ENCODE assay signal across 27 mouse cellular contexts in the genomic region with DNA sequence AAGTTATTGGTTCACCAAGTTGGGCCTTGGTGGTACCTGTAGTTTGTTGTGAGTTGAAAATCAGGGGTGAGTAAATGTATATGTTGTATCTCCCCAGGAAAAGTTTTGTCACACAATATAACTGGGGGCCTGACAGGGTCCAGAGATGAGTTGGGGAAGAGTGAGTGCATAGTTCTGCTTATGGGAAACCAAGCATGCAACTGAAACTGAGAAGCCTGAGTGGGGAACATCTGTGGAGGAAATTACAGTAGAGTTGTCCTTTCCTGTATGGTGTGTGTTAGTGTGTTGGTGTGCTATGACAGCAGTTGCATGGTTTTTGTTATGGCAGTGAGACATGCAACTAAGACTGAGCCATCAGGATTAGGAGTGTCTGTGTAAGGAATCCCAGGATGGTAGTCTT. TPM values are rescaled to one million over a fixed set of nuclear protein-coding genes. Genes with fewer than 3 reads are reported as not detected.
DNase-seq lines count a peak whose midpoint lies in the region; ATAC-seq and TF ChIP-seq lines count a peak whose summit lies in the region.
"Had no signal": no experiment of that assay in that cellular context is flagged by ENCODE, and none has a peak within 500 bp of the region (broad histone marks: within the 10 kb centered on the region; RNA-seq: fewer than 3 reads in every experiment).

No protein-coding gene starts in this region.

- H3K9ac ChIP-seq in heart, adult 2 months (ENCODE audit: low read depth, low read length), result no peak overlapping the region
- H3K9ac ChIP-seq: embryonic facial prominence, embryonic 15.5 days; heart, embryonic 13.5 days; hindbrain, embryonic 12.5 days had no signal

- H3K4me1 ChIP-seq in heart, adult 2 months (ENCODE audit: control insufficient read depth, insufficient read depth, low read length), result no peaks in the 10 kb centered on the region
- peaks cover 25% of the 10 kb centered on the region for H3K4me1 ChIP-seq in bone marrow macrophage, adult 2 months (ENCODE audit: control insufficient read depth, insufficient read depth, low read length)
- H3K4me1 ChIP-seq: embryonic facial prominence, embryonic 15.5 days; forebrain, embryonic 10.5 days; heart, embryonic 13.5 days; hindbrain, embryonic 12.5 days had no signal

- H3K79me2 ChIP-seq in heart, adult 2 months (replicated peaks; ENCODE audit: control insufficient read depth, insufficient read depth, low read length), result no peaks in the 10 kb centered on the region

- no peaks in the 10 kb centered on the region for H3K27me3 ChIP-seq in heart, adult 2 months (ENCODE audit: control insufficient read depth, insufficient read depth, low read length)
- no peaks in the 10 kb centered on the region for H3K27me3 ChIP-seq in splenic B cell, adult 2 months (ENCODE audit: control insufficient read depth, insufficient read depth, low read length, poor library complexity, severe bottlenecking)
- H3K27me3 ChIP-seq: embryonic facial prominence, embryonic 15.5 days; heart, embryonic 13.5 days; hindbrain, embryonic 12.5 days; Patski had no signal

- no peak for TF ChIP-seq CTCF in heart, adult 2 months (IDR thresholded peaks at IDR 0.05)
- TF ChIP-seq CTCF in bone marrow macrophage, adult 2 months (IDR thresholded peaks at IDR 0.05; ENCODE audit: low read depth, low read length), result no peak

- H3K36me3 ChIP-seq in heart, adult 2 months (ENCODE audit: control insufficient read depth, insufficient read depth, low read length), result no peaks in the 10 kb centered on the region
- H3K36me3 ChIP-seq in splenic B cell, adult 2 months (ENCODE audit: control insufficient read depth, insufficient read depth, low read length, poor library complexity, severe bottlenecking), result no peaks in the 10 kb centered on the region
- H3K36me3 ChIP-seq: embryonic facial prominence, embryonic 15.5 days; forebrain, embryonic 10.5 days; heart, embryonic 13.5 days; hindbrain, embryonic 12.5 days had no signal

- peak; percentile 37 for DNase-seq in heart, adult 11 months
- no peak for DNase-seq in heart, adult 2 months
- peak; percentile 61 for DNase-seq in splenic B cell, adult 2 months (ENCODE audit: low read depth, low spot score)
- DNase-seq in gastrocnemius, postnatal 25 days, result no peak
- DNase-seq in kidney, adult 18-20 months, result no peak
- DNase-seq: adrenal gland, postnatal 14 days; cerebellum, adult 2 months; cerebellum, postnatal 10 days; embryo, embryonic 11 days; gastrocnemius, adult 2 months; heart, postnatal 36 days had no signal

- H3K4me3 ChIP-seq in heart, adult 2 months, result no peak overlapping the region
- no peak overlapping the region for H3K4me3 ChIP-seq in bone marrow macrophage, adult 2 months (ENCODE audit: insufficient read depth, low read length)
- H3K4me3 ChIP-seq: embryonic facial prominence, embryonic 15.5 days; erythroblast, embryonic 14.5 days; forebrain, embryonic 10.5 days; gastrocnemius, adult 2 months; heart, embryonic 13.5 days; hindbrain, embryonic 12.5 days had no signal

- intact Hi-C loops in heart, adult 2 months (cut with DNase I), result no loop called here

- no peak for TF ChIP-seq POLR2A in heart, adult 2 months (IDR thresholded peaks at IDR 0.05; ENCODE audit: insufficient read depth, low read depth, low read length)
- no peak for TF ChIP-seq POLR2A in bone marrow macrophage, adult 2 months (IDR thresholded peaks at IDR 0.05; ENCODE audit: borderline replicate concordance, low read depth, low read length)

- H3K27ac ChIP-seq in heart, adult 2 months, result no peak overlapping the region
- H3K27ac ChIP-seq in bone marrow macrophage, adult 2 months (ENCODE audit: insufficient read depth, low read depth, low read length), result peak overlapping the region; percentile 40
- H3K27ac ChIP-seq: embryonic facial prominence, embryonic 15.5 days; forebrain, embryonic 10.5 days; gastrocnemius, adult 2 months; heart, embryonic 13.5 days; hindbrain, embryonic 12.5 days had no signal

- no peak for TF ChIP-seq EP300 in heart, adult 2 months (IDR thresholded peaks at IDR 0.05; ENCODE audit: insufficient read depth, low read depth, low read length)

- ATAC-seq in megakaryocyte, adult 5-6 weeks (ENCODE audit: poor library complexity, severe bottlenecking), result peak; percentile 76
- ATAC-seq: activated CD4-positive, CD25-positive, alpha-beta regulatory T cell, adult 4 months; forebrain, embryonic 14.5 days; hindbrain, embryonic 16.5 days; Patski had no signal

RNA-seq across cellular contexts. Expression of gene 5330417H12Rik, which starts 3.4 kb away (rescaled TPM):
- not detected for total RNA-seq in heart, adult 2 months (2021)
- not detected in 2 replicates for polyA plus RNA-seq in heart, adult 2 months (2012; rRNA removed)
- polyA plus RNA-seq in bone marrow macrophage, adult 2 months (2012; ENCODE audit: insufficient read depth, insufficient read length, missing spikeins), result not detected in 2 replicates
- total RNA-seq in megakaryocyte, adult 5-6 weeks (2015), result not detected in 2 replicates
- total RNA-seq in megakaryocyte, adult 5-6 weeks (2017), result not detected in 2 replicates
- not detected for total RNA-seq in gastrocnemius, postnatal 25 days (2021)
- total RNA-seq: adrenal gland, adult 18-20 months; adrenal gland, postnatal 14 days; gastrocnemius, adult 2 months; gastrocnemius, postnatal 4 days; heart, postnatal 36 days had no signal
- polyA plus RNA-seq: activated CD4-positive, CD25-positive, alpha-beta regulatory T cell, adult 4 months; C2C12; cerebellum, adult 2 months; embryonic facial prominence, embryonic 11.5 days; erythroblast, embryonic 14.5 days; forebrain, embryonic 10.5 days; forebrain, embryonic 14.5 days; heart, embryonic 13.5 days; heart, postnatal 0 days; hindbrain, embryonic 12.5 days; hindbrain, embryonic 16.5 days; Patski had no signal

RNA-seq across cellular contexts. Expression of gene Ppfibp2, which starts 33.4 kb away (rescaled TPM):
- total RNA-seq in heart, adult 2 months (2021), result 10 to 100 TPM; 19.9 to 20.1 TPM
- 17.4 and 21.8 TPM in 2 replicates for polyA plus RNA-seq in heart, adult 2 months (2012; rRNA removed)
- polyA plus RNA-seq in bone marrow macrophage, adult 2 months (2012; ENCODE audit: insufficient read depth, insufficient read length, missing spikeins), result 44.3 and 45.4 TPM in 2 replicates
- 9.3 and 11.2 TPM in 2 replicates for total RNA-seq in megakaryocyte, adult 5-6 weeks (2015)
- total RNA-seq in megakaryocyte, adult 5-6 weeks (2017), result 12.1 and 14.9 TPM in 2 replicates
- total RNA-seq in gastrocnemius, postnatal 25 days (2021), result 10 to 100 TPM in 1 of 2 experiments, 1 to 10 TPM in 1; 8.0 to 15.2 TPM

Comparison
In these comparisons a context has a peak if more than half of its experiments do, and no peak if none do; other contexts are left out.
1. DNase-seq: peak in heart, adult 11 months (single experiment) and splenic B cell, adult 2 months (single experiment); none in heart, adult 2 months (0 of 2), gastrocnemius, postnatal 25 days (single experiment) and kidney, adult 18-20 months (single experiment).